Mouse (Mus musculus): ENCODE results near the gene Shmt2. TPM values are rescaled to one million over a fixed set of nuclear protein-coding genes. Genes with fewer than 3 reads are reported as not detected.

The Shmt2 gene
- polyA plus RNA-seq (2014; fragmentation: Nextera tagmentation; extraction: Ambion mirVana) = 70.3 and 70.4 TPM in 2 replicates

DNA sequence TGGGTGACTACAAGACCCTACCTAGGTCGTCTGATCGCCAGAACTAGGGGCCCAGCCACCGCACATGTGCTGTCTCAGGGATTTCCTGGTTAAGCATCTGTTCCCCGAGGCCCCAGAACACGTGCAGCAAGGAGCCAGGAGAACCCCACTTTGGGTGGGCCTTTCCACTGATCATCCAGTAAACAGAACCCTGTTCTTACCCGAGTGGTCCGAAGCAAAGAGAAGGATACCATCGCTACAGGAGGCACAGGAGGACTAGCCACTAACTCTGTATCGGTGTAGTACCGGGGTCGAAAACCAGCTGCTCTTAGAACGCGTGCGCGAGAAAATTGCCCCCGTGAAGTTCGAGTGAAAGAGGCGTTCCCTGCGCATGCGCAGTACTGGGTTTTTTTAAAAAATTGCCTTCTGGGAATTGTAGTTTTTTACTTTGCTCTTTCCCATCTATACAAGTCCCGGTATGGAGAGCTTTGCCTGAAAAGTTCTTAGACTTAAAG is at the start of gene Shmt2:
Gene Shmt2 (minus strand): TSS at position 357 of the 494 bp plus-strand sequence.
- under 1% methylated on average over 21 of the region's 21 CpGs for WGBS
- Histone ChIP-seq H3K4me1 (replicated peaks; ENCODE audit: control insufficient read depth, insufficient read depth, low read length) (peaks cover 25% of the 10 kb centered on the region), H3K4me2 (replicated peaks; ENCODE audit: low read depth, low read length) (peak within 1 kb of the TSS; percentile 80), H3K36me3 (ENCODE audit: control insufficient read depth, insufficient read depth, low read length) (peaks cover 3% of the 10 kb centered on the region; the same call in 1 of the 2 replicates), H3K4me3 (ENCODE audit: low read depth, low read length) (peak within 1 kb of the TSS; percentile 47), H3K27ac (ENCODE audit: low read depth, low read length) (no peak within 1 kb of the TSS), H3K9ac (ENCODE audit: low read depth, low read length) (peak within 1 kb of the TSS; percentile 42), H3K9me3 (ENCODE audit: control insufficient read depth, low read length) (no peaks in the 10 kb centered on the region), H3K27me3 (ENCODE audit: control insufficient read depth, insufficient read depth, low read length) (peaks cover 38% of the 10 kb centered on the region)
- ATAC-seq (ENCODE audit: low FRiP score) (peak; percentile 59), DNase-seq (ENCODE audit: low spot score) (peak; percentile 95)

DNA sequence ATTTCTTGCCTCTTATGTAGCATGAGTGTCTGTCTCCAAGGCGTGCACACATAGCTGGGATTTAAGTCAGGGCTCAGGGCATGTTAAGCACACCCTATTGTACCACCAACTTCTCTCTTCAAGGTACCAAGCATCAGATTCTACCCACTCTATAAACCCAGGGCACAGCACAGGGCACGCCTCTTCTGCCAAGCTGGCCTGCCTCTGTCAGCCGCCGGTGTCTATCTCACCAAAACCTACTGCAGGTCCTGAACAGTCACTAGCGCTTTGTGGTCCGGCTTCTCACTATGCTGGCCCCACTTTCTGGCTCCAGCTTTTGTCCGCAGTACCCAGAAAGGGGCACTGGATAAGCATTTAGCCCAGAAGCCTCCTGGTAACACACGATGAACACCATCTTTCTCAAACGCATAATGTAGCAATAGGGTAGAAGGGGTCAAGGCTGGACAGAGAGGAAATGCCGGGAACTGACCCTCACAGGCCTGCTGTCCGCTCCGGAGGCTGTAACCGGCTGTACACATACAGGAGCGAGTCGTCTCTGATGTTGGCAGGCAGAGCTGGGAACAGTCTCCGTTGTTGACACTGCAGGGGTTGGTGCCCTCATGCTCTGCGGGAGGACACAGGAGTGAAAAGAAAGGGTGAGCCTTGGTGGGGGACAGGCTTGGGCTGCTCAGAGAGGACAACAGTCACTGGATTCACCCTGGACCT is 48.8 kb upstream of the Shmt2 start:
- 88% methylated on average over 17 of the region's 17 CpGs for WGBS
- H3K27ac ChIP-seq (ENCODE audit: low read depth, low read length) = no peak overlapping the region
- H3K27me3 ChIP-seq (ENCODE audit: control insufficient read depth, insufficient read depth, low read length) = no peaks in the 10 kb centered on the region
- H3K4me1 ChIP-seq (replicated peaks; ENCODE audit: control insufficient read depth, insufficient read depth, low read length) = no peaks in the 10 kb centered on the region
- H3K4me2 ChIP-seq (replicated peaks; ENCODE audit: low read depth, low read length) = no peak overlapping the region
- H3K9me3 ChIP-seq (ENCODE audit: control insufficient read depth, low read length) = no peaks in the 10 kb centered on the region
- DNase-seq (ENCODE audit: low spot score) (no peak), ATAC-seq (ENCODE audit: low FRiP score) (no peak)
- H3K9ac ChIP-seq (ENCODE audit: low read depth, low read length) = no peak overlapping the region
- no peak overlapping the region for H3K4me3 ChIP-seq (ENCODE audit: low read depth, low read length)
- H3K36me3 ChIP-seq (ENCODE audit: control insufficient read depth, insufficient read depth, low read length) = peaks cover 27% of the 10 kb centered on the region; the same call in 1 of the 2 replicates

DNA sequence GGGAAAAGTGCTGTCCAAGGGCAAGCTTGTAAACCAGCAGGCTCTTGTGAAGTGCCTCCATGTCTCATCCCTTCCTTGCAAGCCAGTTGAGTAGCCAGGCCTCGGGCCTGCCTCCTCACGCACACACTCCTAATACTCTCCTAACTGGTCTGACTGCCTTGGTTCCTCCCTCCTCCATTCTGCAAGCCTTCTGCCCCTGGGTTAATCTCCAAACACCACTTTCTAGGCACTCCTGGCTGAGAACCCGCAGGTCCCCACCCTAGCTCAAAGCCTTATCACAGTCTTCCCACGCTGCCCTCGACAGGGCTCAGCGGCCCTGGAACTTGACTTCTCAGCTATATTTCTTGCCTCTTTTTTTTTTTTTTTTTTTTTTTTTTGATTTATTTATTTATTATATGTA is 48.1 kb upstream of the Shmt2 start:
- no peaks in the 10 kb centered on the region for H3K9me3 ChIP-seq (ENCODE audit: control insufficient read depth, low read length)
- H3K4me2 ChIP-seq (replicated peaks; ENCODE audit: low read depth, low read length) = no peak overlapping the region
- H3K27me3 ChIP-seq (ENCODE audit: control insufficient read depth, insufficient read depth, low read length) = no peaks in the 10 kb centered on the region
- H3K36me3 ChIP-seq (ENCODE audit: control insufficient read depth, insufficient read depth, low read length) = peaks cover 26% of the 10 kb centered on the region; the same call in 1 of the 2 replicates
- DNase-seq (ENCODE audit: low spot score) (no peak), ATAC-seq (ENCODE audit: low FRiP score) (no peak)
- WGBS = 90% methylated on average over 6 of the region's 6 CpGs
- no peak overlapping the region for H3K4me3 ChIP-seq (ENCODE audit: low read depth, low read length)
- H3K4me1 ChIP-seq (replicated peaks; ENCODE audit: control insufficient read depth, insufficient read depth, low read length) = no peaks in the 10 kb centered on the region
- H3K27ac ChIP-seq (ENCODE audit: low read depth, low read length) = no peak overlapping the region
- H3K9ac ChIP-seq (ENCODE audit: low read depth, low read length) = no peak overlapping the region

DNA sequence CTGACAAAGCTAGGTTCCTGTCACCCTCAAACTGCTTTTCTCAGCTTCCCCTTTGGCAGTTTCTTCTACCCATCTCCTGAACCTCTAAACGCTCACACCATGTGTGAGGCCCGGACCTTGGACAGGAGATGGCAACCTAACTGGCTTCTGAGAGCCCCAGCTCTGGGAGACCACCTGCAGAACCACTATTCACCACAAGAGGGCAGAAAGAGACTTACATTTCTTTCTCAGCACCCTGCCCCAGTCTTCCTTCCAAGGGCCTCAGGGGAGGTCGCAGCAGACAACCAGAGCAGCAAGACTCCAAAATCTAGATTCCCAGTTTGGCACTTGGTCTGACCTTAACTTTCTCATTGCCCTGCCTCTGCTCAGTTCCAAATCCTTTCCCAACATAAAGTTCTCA is 47.2 kb upstream of the Shmt2 start:
- Histone ChIP-seq H3K9ac (ENCODE audit: low read depth, low read length) (no peak overlapping the region), H3K4me1 (replicated peaks; ENCODE audit: control insufficient read depth, insufficient read depth, low read length) (no peaks in the 10 kb centered on the region), H3K4me2 (replicated peaks; ENCODE audit: low read depth, low read length) (no peak overlapping the region), H3K27ac (ENCODE audit: low read depth, low read length) (no peak overlapping the region), H3K36me3 (ENCODE audit: control insufficient read depth, insufficient read depth, low read length) (peaks cover 23% of the 10 kb centered on the region; the same call in 1 of the 2 replicates), H3K27me3 (ENCODE audit: control insufficient read depth, insufficient read depth, low read length) (no peaks in the 10 kb centered on the region), H3K9me3 (ENCODE audit: control insufficient read depth, low read length) (no peaks in the 10 kb centered on the region), H3K4me3 (ENCODE audit: low read depth, low read length) (no peak overlapping the region)
- ATAC-seq (ENCODE audit: low FRiP score) (no peak), DNase-seq (ENCODE audit: low spot score) (peak; percentile 89)
- WGBS = 46% methylated on average over 3 of the region's 3 CpGs

DNA sequence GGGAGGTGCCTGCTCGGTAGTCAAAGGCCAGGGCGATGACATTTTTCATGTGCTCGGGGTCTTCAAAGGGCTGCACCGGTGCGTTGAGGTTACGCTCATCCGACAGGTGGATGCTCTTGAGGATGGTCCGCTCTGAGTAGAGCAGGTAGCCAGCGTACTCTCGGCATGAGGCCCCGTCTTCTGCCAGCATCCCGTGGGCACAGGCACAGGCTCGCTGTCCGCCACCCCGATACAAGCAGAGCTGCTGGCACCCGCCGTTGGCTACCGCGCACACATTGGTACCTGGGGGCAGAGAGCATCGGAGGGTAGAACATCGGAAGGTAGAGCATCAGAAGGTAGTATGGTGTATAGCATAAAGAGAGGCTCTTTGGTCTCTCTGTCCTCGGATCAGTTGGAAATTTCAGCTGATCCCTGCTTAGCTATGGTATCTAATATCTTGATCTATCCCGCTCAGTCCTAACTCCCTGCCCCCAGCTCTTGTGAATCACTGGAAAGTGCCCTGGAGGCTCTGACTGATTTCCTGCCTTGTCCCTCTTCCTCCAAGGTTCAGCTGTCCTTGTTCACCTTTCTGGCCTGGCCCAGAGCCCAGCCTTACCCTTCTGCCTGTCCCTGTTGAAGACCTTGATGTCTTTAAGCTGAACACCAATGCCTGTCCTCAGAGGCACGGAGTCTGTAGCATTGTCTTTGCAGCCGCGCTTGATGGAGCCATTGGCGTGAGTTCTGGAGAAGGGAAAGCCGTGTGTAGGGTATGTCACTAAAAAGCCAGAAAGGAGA is 44.5 kb upstream of the Shmt2 start:
- Histone ChIP-seq H3K36me3 (ENCODE audit: control insufficient read depth, insufficient read depth, low read length) (peaks cover 14% of the 10 kb centered on the region; the same call in 1 of the 2 replicates), H3K4me3 (ENCODE audit: low read depth, low read length) (no peak overlapping the region), H3K9ac (ENCODE audit: low read depth, low read length) (no peak overlapping the region), H3K4me2 (replicated peaks; ENCODE audit: low read depth, low read length) (no peak overlapping the region), H3K27ac (ENCODE audit: low read depth, low read length) (no peak overlapping the region), H3K27me3 (ENCODE audit: control insufficient read depth, insufficient read depth, low read length) (no peaks in the 10 kb centered on the region), H3K9me3 (ENCODE audit: control insufficient read depth, low read length) (no peaks in the 10 kb centered on the region), H3K4me1 (replicated peaks; ENCODE audit: control insufficient read depth, insufficient read depth, low read length) (no peaks in the 10 kb centered on the region)
- WGBS = 94% methylated on average over 28 of the region's 28 CpGs
- DNase-seq (ENCODE audit: low spot score) (no peak), ATAC-seq (ENCODE audit: low FRiP score) (no peak)

DNA sequence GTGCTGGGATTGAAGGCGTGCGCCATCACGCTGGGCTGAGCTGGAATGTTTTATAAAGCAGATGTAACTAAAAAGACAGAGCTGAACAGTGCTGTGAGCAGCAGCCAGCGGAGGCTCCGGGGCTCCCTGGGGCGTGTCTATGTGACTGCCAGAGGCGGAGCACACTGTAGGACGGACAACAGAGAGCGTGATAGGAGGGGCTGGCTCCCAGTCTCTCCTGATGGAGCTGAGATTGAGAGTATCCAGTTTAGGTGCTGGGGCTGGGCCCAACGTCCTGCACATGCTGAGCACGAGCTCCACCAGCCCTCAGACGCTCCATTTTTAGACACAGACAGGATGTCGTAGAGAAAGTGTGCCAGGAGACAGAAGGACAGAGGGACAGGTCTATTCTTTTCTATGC is 42.1 kb upstream of the Shmt2 start:
- no peaks in the 10 kb centered on the region for H3K27me3 ChIP-seq (ENCODE audit: control insufficient read depth, insufficient read depth, low read length)
- H3K4me2 ChIP-seq (replicated peaks; ENCODE audit: low read depth, low read length) = no peak overlapping the region
- H3K27ac ChIP-seq (ENCODE audit: low read depth, low read length) = no peak overlapping the region
- no peak for DNase-seq (ENCODE audit: low spot score)
- WGBS = 55% methylated on average over 13 of the region's 13 CpGs
- 0 out of 2 replicates have a peak overlapping the region, but pooled peaks have one; percentile 4 for H3K9ac ChIP-seq (ENCODE audit: low read depth, low read length)
- no peaks in the 10 kb centered on the region for H3K9me3 ChIP-seq (ENCODE audit: control insufficient read depth, low read length)
- H3K36me3 ChIP-seq (ENCODE audit: control insufficient read depth, insufficient read depth, low read length) = peaks cover 21% of the 10 kb centered on the region; the same call in 1 of the 2 replicates
- no peaks in the 10 kb centered on the region for H3K4me1 ChIP-seq (replicated peaks; ENCODE audit: control insufficient read depth, insufficient read depth, low read length)
- no peak overlapping the region for H3K4me3 ChIP-seq (ENCODE audit: low read depth, low read length)
- ATAC-seq (ENCODE audit: low FRiP score) = no peak

DNA sequence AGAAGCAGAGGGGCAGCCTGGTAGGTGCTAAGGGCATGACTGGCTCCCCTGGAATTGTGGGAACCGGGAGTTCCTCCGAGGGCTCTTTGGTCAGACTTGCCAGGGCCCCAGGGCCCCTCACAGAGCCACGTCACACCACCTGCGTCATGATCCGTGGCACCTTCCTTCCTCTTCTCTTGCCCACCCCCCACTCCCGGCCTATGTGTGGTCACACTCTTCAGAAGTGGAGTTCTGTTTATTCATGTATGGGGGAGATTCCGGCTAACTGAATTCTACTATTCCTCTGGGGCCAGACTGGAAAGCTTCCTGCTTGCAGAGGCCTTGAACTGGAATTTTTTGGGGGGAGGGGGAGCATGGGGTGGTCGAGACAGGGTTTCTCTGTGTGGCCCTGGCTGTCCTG is 41.6 kb upstream of the Shmt2 start:
- no peak overlapping the region for H3K9ac ChIP-seq (ENCODE audit: low read depth, low read length)
- ATAC-seq (ENCODE audit: low FRiP score) (0 out of 2 replicates have a peak, but pooled peaks have one; percentile 9), DNase-seq (ENCODE audit: low spot score) (no peak)
- H3K4me2 ChIP-seq (replicated peaks; ENCODE audit: low read depth, low read length) = no peak overlapping the region
- H3K36me3 ChIP-seq (ENCODE audit: control insufficient read depth, insufficient read depth, low read length) = peaks cover 21% of the 10 kb centered on the region; the same call in 1 of the 2 replicates
- H3K27ac ChIP-seq (ENCODE audit: low read depth, low read length) = no peak overlapping the region
- H3K4me3 ChIP-seq (ENCODE audit: low read depth, low read length) = no peak overlapping the region
- no peaks in the 10 kb centered on the region for H3K4me1 ChIP-seq (replicated peaks; ENCODE audit: control insufficient read depth, insufficient read depth, low read length)
- H3K9me3 ChIP-seq (ENCODE audit: control insufficient read depth, low read length) = no peaks in the 10 kb centered on the region
- no peaks in the 10 kb centered on the region for H3K27me3 ChIP-seq (ENCODE audit: control insufficient read depth, insufficient read depth, low read length)
- WGBS = 81% methylated on average over 8 of the region's 8 CpGs

- no peak overlapping the region for H3K4me3 ChIP-seq (ENCODE audit: low read depth, low read length)
- no peaks in the 10 kb centered on the region for H3K27me3 ChIP-seq (ENCODE audit: control insufficient read depth, insufficient read depth, low read length)
- no peak for ATAC-seq (ENCODE audit: low FRiP score)
- H3K27ac ChIP-seq (ENCODE audit: low read depth, low read length) = no peak overlapping the region
- no peak for DNase-seq (ENCODE audit: low spot score)
- peaks cover 30% of the 10 kb centered on the region for H3K36me3 ChIP-seq (ENCODE audit: control insufficient read depth, insufficient read depth, low read length)
- no peak overlapping the region for H3K9ac ChIP-seq (ENCODE audit: low read depth, low read length)
- H3K4me1 ChIP-seq (replicated peaks; ENCODE audit: control insufficient read depth, insufficient read depth, low read length) = no peaks in the 10 kb centered on the region
- H3K9me3 ChIP-seq (ENCODE audit: control insufficient read depth, low read length) = no peaks in the 10 kb centered on the region
- no peak overlapping the region for H3K4me2 ChIP-seq (replicated peaks; ENCODE audit: low read depth, low read length)
Measured at GRCm38 (mm10) chr10:127561145-127561544, 38.9 kb upstream of the Shmt2 start.

Data from hindbrain, embryonic 11.5 days (tissue).